Mouse (Mus musculus) MEL (cell line): Measurements from ENCODE around the gene Slc1a1.

Experiments used
- CHD2 ChIP-seq: IDR thresholded peaks from 2 replicates; pipeline ENCODE4 v1.6.1; 2011; ENCODE audit warnings: low read length, improper control_type of control experiment
- CTCF ChIP-seq, 3 experiments: IDR thresholded peaks in 2 of 3; conservative IDR thresholded peaks in 1 of 3; 2 replicates each; pipeline ENCODE4 v1.5.1; 2011 to 2012; ENCODE audit warnings: low read length in 3 of 3, low read depth in 2 of 3, mild to moderate bottlenecking in 2 of 3, improper control_type of control experiment in 1 of 3, inconsistent platforms in 1 of 3, mixed read lengths in 1 of 3, moderate library complexity in 1 of 3; ENCODE audit not compliant: control insufficient read depth in 1 of 3, insufficient read depth in 1 of 3, poor library complexity in 1 of 3, severe bottlenecking in 1 of 3
- SMC3 ChIP-seq: IDR thresholded peaks from 2 replicates; pipeline ENCODE4 v1.6.1; 2011; ENCODE audit warnings: low read depth, low read length, improper control_type of control experiment

GRCm38 (mm10) chr19:28865501-28865900 lies 30.7 kb downstream of the Slc1a1 start:
- no peak for TF ChIP-seq CTCF (IDR thresholded peaks at IDR 0.05 in 2 of 3, conservative IDR thresholded peaks at IDR 0.05 in 1 of 3; ENCODE audit: control insufficient read depth in 1 of 3, insufficient read depth in 1 of 3, low read depth in 2 of 3, low read length in 3 of 3, poor library complexity in 1 of 3, severe bottlenecking in 1 of 3)
- no peak for TF ChIP-seq SMC3
- TF ChIP-seq CHD2, result no peak
